Mouse (Mus musculus) CH12.LX (cell line): ENCODE measurements around the gene Birc2.

Experiments
- CTCF ChIP-seq, 2 experiments: IDR thresholded peaks in 1 of 2; conservative IDR thresholded peaks in 1 of 2; 2 replicates each; pipeline ENCODE4 v1.5.1; 2011 to 2012; ENCODE audit warnings: low read depth in 2 of 2, low read length in 2 of 2, improper control_type of control experiment in 1 of 2, inconsistent platforms in 1 of 2, mild to moderate bottlenecking in 1 of 2, moderate library complexity in 1 of 2
- E2F4 ChIP-seq: IDR thresholded peaks from 2 replicates; pipeline ENCODE4 v1.6.1; 2011; ENCODE audit warnings: low read depth, low read length, improper control_type of control experiment; ENCODE audit not compliant: insufficient replicate concordance
- ELF1 ChIP-seq: IDR thresholded peaks from 2 replicates; pipeline ENCODE4 v1.6.1; 2014; ENCODE audit warnings: low read depth, mild to moderate bottlenecking, inconsistent platforms, low read length, improper control_type of control experiment
- HCFC1 ChIP-seq: IDR thresholded peaks from 2 replicates; pipeline ENCODE4 v1.6.1; 2012; ENCODE audit warnings: low read depth, mild to moderate bottlenecking, inconsistent platforms, low read length, improper control_type of control experiment
- MAX ChIP-seq: IDR thresholded peaks from 2 replicates; pipeline ENCODE4 v1.6.1; 2011; ENCODE audit warnings: low read length, improper control_type of control experiment
- RAD21 ChIP-seq: IDR thresholded peaks from 2 replicates; pipeline ENCODE4 v1.6.1; 2011; ENCODE audit warnings: low read depth, mild to moderate bottlenecking, low read length, improper control_type of control experiment, moderate library complexity
- SIN3A ChIP-seq: IDR thresholded peaks from 2 replicates; pipeline ENCODE4 v1.6.1; 2012; ENCODE audit warnings: low read length, improper control_type of control experiment, inconsistent platforms

GRCm38 (mm10) chr9:7796129-7796864, 40.6 kb downstream of the Birc2 start:
- TF ChIP-seq HCFC1, result no peak
- no peak for TF ChIP-seq ELF1
- no peak for TF ChIP-seq SIN3A
- no peak for TF ChIP-seq RAD21
- TF ChIP-seq E2F4, result no peak
- no peak for TF ChIP-seq MAX
- TF ChIP-seq CTCF (conservative IDR thresholded peaks at IDR 0.05 in 1 of 2, IDR thresholded peaks at IDR 0.05 in 1 of 2; ENCODE audit: low read depth in 2 of 2, low read length in 2 of 2), result no peak
